Mouse (Mus musculus) left cerebral cortex, adult 8-10 months (tissue): ENCODE measurements at regions not wholly inside any gene's neighbourhood (a gene's known extent, or its start where the extent isn't known, plus 50 kb on each side); places are given as distances from the start of the nearest gene placed in this dataset.

ENCODE experiments used
- DNase-seq, 2 experiments: peaks; one replicate each; pipeline ENCODE4 v3.0.0; 2022; ENCODE audit warnings: low spot score in 2 of 2

- DNase-seq = no peak
Observed at GRCm38 (mm10) chr12:9261662-9262061, 231.9 kb downstream of the Ttc32 start.

GRCm38 (mm10) chr12:9266221-9266620, 236.4 kb downstream of the Ttc32 start:
- no peak for DNase-seq

DNA sequence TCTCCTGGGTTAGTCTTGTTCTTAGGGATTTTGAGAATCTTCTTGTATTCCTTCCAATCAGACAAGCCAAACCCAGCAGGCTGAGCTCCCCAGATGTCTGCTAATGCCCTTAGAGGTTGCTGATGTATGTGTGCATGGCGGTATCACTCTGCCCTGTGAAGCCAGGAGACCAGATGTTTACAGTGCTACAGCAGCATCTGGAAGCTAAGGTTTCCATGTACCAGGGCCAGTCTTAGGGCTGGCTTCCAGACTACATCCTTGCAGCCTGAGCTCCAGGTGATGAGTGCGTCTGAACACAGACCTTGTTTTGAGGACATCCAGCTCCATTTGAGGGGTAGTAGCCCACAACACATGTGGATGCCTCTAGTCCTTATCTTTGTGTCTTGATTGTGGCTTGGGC, 241.7 kb downstream of the Ttc32 start:
- DNase-seq = no peak

DNA sequence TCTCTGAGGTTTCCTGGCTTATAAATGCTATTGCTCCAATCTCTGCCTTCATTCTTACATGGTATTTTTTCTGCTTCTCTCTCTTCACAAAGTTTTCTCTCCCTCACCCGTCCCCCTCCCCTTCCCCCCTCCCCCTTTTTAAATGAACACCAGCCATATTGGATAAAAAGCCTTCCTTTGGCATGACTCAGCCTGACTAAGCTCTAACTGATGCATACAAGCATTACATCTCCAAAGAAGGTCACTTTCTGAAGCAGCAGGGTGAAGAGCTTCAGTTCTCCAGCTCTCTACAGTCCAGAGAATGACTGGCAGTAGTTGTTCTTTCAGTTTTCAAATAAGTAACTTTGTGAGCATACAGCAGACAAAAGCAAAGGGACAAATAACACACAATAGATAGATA, 244.4 kb downstream of the Ttc32 start:
- no peak for DNase-seq

DNA sequence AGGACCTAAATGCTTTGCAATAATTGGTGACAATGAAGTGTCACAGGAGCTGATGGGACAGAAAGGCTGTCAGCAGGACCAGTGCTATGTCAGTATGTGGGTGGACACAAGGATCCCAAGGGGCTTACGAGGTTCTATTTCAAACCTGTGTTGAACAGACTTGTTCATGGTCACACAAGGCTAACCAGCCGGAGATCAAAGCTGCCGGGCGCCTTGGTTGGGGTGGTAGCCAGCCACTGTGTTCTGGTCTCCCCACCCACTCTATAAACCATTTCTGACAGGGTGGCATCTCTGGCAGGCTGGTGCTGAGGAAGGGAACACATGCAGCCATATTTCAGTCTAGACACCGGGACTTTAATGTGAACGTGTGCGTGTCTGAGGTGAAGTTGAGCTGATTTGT, 245.9 kb downstream of the Ttc32 start:
- no peak for DNase-seq

DNA sequence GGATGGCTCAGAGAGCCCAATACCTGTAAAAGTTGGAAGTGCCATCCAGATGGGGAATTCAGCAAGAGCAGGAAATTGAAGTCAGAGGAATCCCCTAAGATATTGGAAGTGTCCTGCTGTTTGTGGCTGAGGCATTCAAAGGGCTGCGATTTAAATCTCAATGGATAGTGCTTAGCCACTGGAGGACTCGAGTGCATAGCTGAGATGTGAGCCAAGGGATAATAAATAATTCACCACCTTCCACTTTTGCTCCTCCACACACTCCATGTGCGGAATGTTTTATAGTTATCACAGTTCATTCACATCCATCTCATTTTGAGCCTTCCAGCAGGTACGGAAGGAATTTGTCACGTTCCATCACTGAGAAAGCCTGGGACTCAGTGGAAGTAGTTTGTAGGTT, 248.9 kb downstream of the Ttc32 start:
- no peak for DNase-seq

DNA sequence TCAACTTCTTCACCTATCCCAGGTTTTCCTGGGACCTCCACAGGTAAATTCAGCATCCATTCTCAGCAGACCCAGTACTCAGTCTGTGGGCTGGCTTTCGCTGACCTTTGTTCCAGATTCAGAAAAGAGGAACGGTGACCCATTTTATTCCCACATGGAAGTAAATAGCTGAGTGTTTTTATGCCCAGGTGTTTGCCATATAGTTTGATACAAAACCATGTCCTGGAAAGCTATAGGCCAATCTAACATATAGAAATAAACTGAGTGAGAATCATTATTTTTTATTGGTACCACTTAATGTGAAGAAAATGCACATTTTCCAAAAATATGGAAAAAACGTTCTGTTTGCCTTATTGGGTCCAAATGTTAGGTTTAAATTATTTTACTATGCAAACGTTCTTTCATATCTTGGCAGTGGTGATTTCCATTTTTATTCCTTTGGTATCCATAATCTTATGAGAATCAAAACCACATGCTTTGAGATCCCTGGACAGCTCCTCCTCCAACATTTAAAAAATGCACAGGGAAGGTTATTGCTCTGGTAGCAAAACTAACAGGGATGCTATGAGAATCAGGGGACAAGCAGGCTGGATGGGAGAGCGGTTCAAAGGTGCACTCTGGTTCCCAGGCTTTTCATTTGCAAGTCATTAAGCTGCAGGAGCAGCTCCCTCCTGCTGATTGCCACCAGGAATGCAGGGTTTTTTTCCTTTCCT, 250.3 kb downstream of the Ttc32 start:
- DNase-seq = no peak

DNA sequence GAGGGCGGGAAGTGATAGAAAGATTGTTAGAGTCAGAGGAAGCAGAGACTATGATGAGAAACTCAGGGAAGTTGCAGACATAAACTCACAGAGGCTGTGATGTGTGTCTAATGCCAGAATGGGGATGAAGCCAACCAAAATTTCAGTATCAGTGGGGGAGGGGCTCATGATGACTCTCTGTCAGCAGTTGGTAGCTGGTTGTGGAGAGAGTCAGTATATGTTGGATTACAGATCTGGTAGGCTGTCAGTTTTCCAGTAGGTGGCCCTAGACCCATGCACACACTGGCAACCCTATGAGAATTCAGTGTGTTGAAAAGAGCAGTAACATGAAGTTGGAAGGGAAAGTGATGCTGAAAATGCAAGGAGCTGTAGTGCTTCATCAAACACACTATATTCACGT, 257.5 kb downstream of the Ttc32 start:
- no peak for DNase-seq

- peak; percentile 7 to 76 for DNase-seq
Observed at GRCm38 (mm10) chr12:9292656-9293055, 262.9 kb downstream of the Ttc32 start.

DNA sequence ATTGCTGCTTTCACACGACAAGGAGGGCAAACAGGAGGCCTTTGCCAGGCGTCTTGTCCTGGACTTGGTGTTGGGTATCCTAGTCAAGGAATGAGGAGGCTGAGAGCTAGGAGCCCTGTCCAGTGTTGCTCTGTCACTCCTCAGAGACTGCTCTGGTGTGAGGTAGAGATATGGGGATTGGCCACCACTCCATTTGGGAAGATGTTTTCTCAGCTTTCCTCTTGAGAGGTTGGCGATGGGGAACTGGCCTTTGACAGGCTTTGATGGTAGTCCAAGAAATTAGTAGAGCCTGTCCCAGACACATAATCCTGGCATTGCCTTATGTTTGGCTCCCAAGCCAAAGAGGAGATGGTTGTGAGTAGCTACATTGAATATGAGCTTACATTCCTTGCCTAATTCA, 265.4 kb downstream of the Ttc32 start:
- no peak for DNase-seq

- DNase-seq = no peak
Observed at GRCm38 (mm10) chr12:9298848-9299655, 269.3 kb downstream of the Ttc32 start.

DNA sequence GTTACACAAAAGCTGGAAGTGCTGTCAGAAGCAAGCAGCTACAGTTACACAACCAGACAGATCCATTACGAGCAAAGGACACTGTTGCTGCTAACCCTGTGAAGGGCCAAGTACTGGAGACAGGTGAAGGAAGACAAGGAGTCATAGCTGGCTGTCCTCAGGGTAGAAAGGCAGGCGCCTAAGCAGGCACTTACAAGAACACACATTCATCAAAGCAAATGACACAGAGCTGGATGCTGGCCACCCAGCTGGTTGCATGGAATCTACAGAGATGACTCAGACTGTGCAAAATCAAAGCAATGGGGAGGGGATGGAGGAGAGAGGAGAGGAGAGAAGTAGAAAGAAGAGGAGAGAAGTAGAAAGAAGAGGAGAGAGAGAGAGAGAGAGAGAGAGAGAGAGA, 265.8 kb upstream of the Osr1 start:
- DNase-seq = no peak

- DNase-seq = no peak
Observed at GRCm38 (mm10) chr12:9337891-9338672, 231.8 kb upstream of the Osr1 start.

GRCm38 (mm10) chr12:9338801-9339231, 231.1 kb upstream of the Osr1 start:
- DNase-seq = no peak

DNA sequence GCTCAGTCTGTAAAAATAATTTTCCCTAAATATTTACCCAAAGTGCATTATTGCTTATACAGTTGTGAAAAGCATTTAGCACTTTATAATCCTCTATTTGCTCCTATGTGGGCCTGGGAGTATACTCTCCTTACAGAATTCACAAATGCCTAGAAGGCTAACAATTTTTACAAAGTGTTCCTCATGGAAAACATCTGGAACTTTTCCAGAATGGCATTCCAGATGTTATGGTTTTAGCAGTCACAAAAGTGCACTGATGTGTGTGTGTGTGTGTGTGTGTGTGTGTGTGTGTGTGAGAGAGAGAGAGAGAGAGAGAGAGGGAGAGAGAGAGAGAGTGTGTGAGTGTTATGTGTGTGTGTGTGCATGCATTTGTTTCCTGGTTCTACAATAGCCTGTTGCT, 229.1 kb upstream of the Osr1 start:
- DNase-seq = no peak

- no peak for DNase-seq
Observed at GRCm38 (mm10) chr12:9345359-9345758, 224.6 kb upstream of the Osr1 start.

DNA sequence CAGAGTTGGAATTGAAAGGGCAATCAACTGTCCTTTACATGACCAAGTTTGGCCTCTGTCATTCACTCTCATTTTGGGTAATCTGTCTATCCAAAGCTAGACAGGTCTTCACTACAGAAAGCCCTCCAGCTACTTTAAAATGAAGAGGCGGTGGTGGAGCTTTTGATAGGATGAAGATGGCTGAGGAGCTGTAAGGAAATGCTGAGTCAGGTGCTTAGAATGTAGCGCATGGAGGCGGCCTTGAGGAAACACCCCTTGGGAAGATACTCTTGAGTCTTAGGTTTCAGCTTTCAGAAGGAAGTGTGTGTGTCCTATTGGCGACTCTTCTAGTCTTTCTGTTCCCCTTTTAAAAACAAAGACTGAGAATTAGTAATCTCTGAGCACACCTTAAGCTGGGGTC, 214.4 kb upstream of the Osr1 start:
- DNase-seq = no peak

GRCm38 (mm10) chr12:9357856-9358255, 212.1 kb upstream of the Osr1 start:
- no peak for DNase-seq

GRCm38 (mm10) chr12:9358872-9359271, 211.0 kb upstream of the Osr1 start:
- no peak for DNase-seq

DNA sequence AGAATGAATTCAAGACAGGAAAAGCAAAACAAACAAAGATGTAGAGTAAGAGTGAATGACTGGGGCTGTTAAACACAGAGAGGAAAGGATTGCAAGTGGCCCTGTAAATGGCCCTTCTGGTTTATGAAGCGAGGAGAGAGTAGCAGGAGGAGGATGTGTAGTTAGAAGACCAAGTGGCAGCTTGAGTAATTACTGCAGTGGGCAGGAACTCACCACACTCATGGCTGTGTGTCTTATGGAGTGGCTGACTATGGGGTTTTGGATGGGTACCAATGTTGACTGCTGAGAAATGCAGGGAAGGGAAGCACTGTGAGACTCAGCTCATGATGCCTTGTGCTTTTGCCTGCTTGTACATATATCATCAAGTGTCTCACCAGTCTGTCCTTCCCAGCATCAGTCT, 204.0 kb upstream of the Osr1 start:
- no peak for DNase-seq

GRCm38 (mm10) chr12:9368682-9369081, 201.2 kb upstream of the Osr1 start:
- no peak for DNase-seq

- peak in 1 of 2 experiments; percentile 10 for DNase-seq
Observed at GRCm38 (mm10) chr12:9401956-9402355, 168.0 kb upstream of the Osr1 start.
